Mouse (Mus musculus) forebrain, embryonic 13.5 days (tissue): ENCODE measurements at regions not wholly inside any gene's neighbourhood (a gene's known extent, or its start where the extent isn't known, plus 50 kb on each side); places are given as distances from the start of the nearest gene placed in this dataset.

Source experiments
- ATAC-seq: fragments of 200-750 bp; cut with Nextera tagmentation; 2 replicates; pipeline ENCODE4 v1.8.0; 2017
- H3K27ac ChIP-seq: fragments of 300-500 bp; sonication (generic); 2 replicates; pipeline ENCODE4 v1.5.1; 2015; ENCODE audit warnings: inconsistent platforms, mild to moderate bottlenecking, moderate library complexity
- H3K27me3 ChIP-seq: fragments of 300-500 bp; sonication (generic); 2 replicates; pipeline ENCODE4 v1.6.1; 2015; ENCODE audit warnings: mild to moderate bottlenecking, inconsistent platforms
- H3K36me3 ChIP-seq: fragments of 300-500 bp; sonication (generic); 2 replicates; pipeline ENCODE4 v1.6.1; 2015; ENCODE audit warnings: mild to moderate bottlenecking, inconsistent platforms; ENCODE audit not compliant: poor library complexity, severe bottlenecking
- H3K4me1 ChIP-seq: fragments of 300-500 bp; sonication (generic); 2 replicates; pipeline ENCODE4 v1.6.1; 2015; ENCODE audit warnings: inconsistent platforms
- H3K4me2 ChIP-seq: fragments of 300-500 bp; sonication (generic); 2 replicates; pipeline ENCODE4 v1.6.1; 2015; ENCODE audit warnings: inconsistent platforms, mild to moderate bottlenecking, moderate library complexity
- H3K4me3 ChIP-seq: fragments of 300-500 bp; sonication (generic); 2 replicates; pipeline ENCODE4 v1.5.1; 2015; ENCODE audit warnings: mild to moderate bottlenecking, inconsistent platforms
- H3K9ac ChIP-seq: fragments of 300-500 bp; sonication (generic); 2 replicates; pipeline ENCODE4 v1.6.1; 2015; ENCODE audit warnings: mild to moderate bottlenecking, inconsistent platforms
- H3K9me3 ChIP-seq: fragments of 300-500 bp; sonication (generic); replicated peaks from 2 replicates; pipeline ENCODE4 v1.6.1; 2016; ENCODE audit warnings: inconsistent platforms
- WGBS: fragments of 180-500 bp; shearing (Covaris S2); methylation state at CpG from one replicate; pipeline ENCODE4 v1.1.7; 2015; 5-methylcytosine and 5-hydroxymethylcytosine counted together

GRCm38 (mm10) chr14:58499501-58499900, 429.2 kb downstream of the Fgf9 start:
- Histone ChIP-seq H3K9ac (no peak overlapping the region), H3K27ac (no peak overlapping the region), H3K4me1 (peaks cover 9% of the 10 kb centered on the region), H3K4me2 (no peak overlapping the region; the same call in 1 of the 2 replicates), H3K27me3 (no peaks in the 10 kb centered on the region), H3K36me3 (no peaks in the 10 kb centered on the region), H3K9me3 (no peaks in the 10 kb centered on the region), H3K4me3 (no peak overlapping the region)
- ATAC-seq, result no peak
- WGBS, result 5% methylated on average over 6 of the region's 6 CpGs

- no peak overlapping the region for H3K4me3 ChIP-seq
- no peaks in the 10 kb centered on the region for H3K27me3 ChIP-seq
- H3K9ac ChIP-seq, result no peak overlapping the region
- no peaks in the 10 kb centered on the region for H3K36me3 ChIP-seq
- no peak overlapping the region for H3K4me2 ChIP-seq
- 74% methylated on average over 7 of the region's 7 CpGs for WGBS
- ATAC-seq, result no peak
- H3K27ac ChIP-seq, result no peak overlapping the region
- peaks cover 9% of the 10 kb centered on the region for H3K4me1 ChIP-seq
- no peaks in the 10 kb centered on the region for H3K9me3 ChIP-seq
Measured at GRCm38 (mm10) chr14:58499071-58499470, 428.7 kb downstream of the Fgf9 start.

- Histone ChIP-seq H3K4me3 (no peak overlapping the region), H3K4me1 (peaks cover 9% of the 10 kb centered on the region), H3K9ac (no peak overlapping the region), H3K9me3 (no peaks in the 10 kb centered on the region), H3K36me3 (no peaks in the 10 kb centered on the region), H3K27ac (no peak overlapping the region), H3K4me2 (no peak overlapping the region), H3K27me3 (no peaks in the 10 kb centered on the region)
- ATAC-seq, result no peak
- 85% methylated on average over 3 of the region's 3 CpGs for WGBS
Measured at GRCm38 (mm10) chr14:58496902-58497301, 426.6 kb downstream of the Fgf9 start.

- Histone ChIP-seq H3K4me3 (no peak overlapping the region), H3K9me3 (no peaks in the 10 kb centered on the region), H3K4me1 (peaks cover under 1% of the 10 kb centered on the region; the same call in 1 of the 2 replicates), H3K27me3 (no peaks in the 10 kb centered on the region), H3K27ac (no peak overlapping the region), H3K4me2 (no peak overlapping the region), H3K9ac (no peak overlapping the region), H3K36me3 (no peaks in the 10 kb centered on the region)
- WGBS, result 76% methylated on average over 5 of the region's 5 CpGs
- ATAC-seq, result no peak
Measured at GRCm38 (mm10) chr14:58494400-58494987, 424.1 kb downstream of the Fgf9 start.

GRCm38 (mm10) chr14:58492118-58492517, 421.8 kb downstream of the Fgf9 start:
- ATAC-seq, result no peak
- Histone ChIP-seq H3K4me1 (no peaks in the 10 kb centered on the region), H3K9me3 (no peaks in the 10 kb centered on the region), H3K9ac (no peak overlapping the region), H3K4me2 (no peak overlapping the region), H3K27ac (no peak overlapping the region), H3K4me3 (no peak overlapping the region), H3K36me3 (no peaks in the 10 kb centered on the region), H3K27me3 (no peaks in the 10 kb centered on the region)
- WGBS, result 89% methylated on average over 2 of the region's 2 CpGs

GRCm38 (mm10) chr14:58488803-58489202, 418.5 kb downstream of the Fgf9 start:
- no peaks in the 10 kb centered on the region for H3K9me3 ChIP-seq
- H3K27me3 ChIP-seq, result no peaks in the 10 kb centered on the region
- H3K4me1 ChIP-seq, result no peaks in the 10 kb centered on the region
- whole genome bisulfite sequencing, result 89% methylated on average over 6 of the region's 6 CpGs
- ATAC-seq, result no peak
- H3K36me3 ChIP-seq, result no peaks in the 10 kb centered on the region
- H3K9ac ChIP-seq, result no peak overlapping the region
- no peak overlapping the region for H3K27ac ChIP-seq
- H3K4me2 ChIP-seq, result no peak overlapping the region
- H3K4me3 ChIP-seq, result no peak overlapping the region

- no peak overlapping the region for H3K4me3 ChIP-seq
- 94% methylated on average over 6 of the region's 6 CpGs for WGBS
- no peak for ATAC-seq
- no peaks in the 10 kb centered on the region for H3K4me1 ChIP-seq
- H3K4me2 ChIP-seq, result no peak overlapping the region
- H3K9ac ChIP-seq, result no peak overlapping the region
- no peak overlapping the region for H3K27ac ChIP-seq
- no peaks in the 10 kb centered on the region for H3K27me3 ChIP-seq
- H3K9me3 ChIP-seq, result no peaks in the 10 kb centered on the region
- H3K36me3 ChIP-seq, result no peaks in the 10 kb centered on the region
Measured at GRCm38 (mm10) chr14:58487836-58488235, 417.5 kb downstream of the Fgf9 start.

GRCm38 (mm10) chr14:58480454-58480853, 410.1 kb downstream of the Fgf9 start:
- ATAC-seq, result no peak
- Histone ChIP-seq H3K4me1 (no peaks in the 10 kb centered on the region), H3K4me2 (no peak overlapping the region), H3K9ac (no peak overlapping the region), H3K9me3 (no peaks in the 10 kb centered on the region), H3K27me3 (no peaks in the 10 kb centered on the region), H3K4me3 (no peak overlapping the region), H3K36me3 (no peaks in the 10 kb centered on the region), H3K27ac (no peak overlapping the region)
- WGBS, result 93% methylated on average over 2 of the region's 2 CpGs

- H3K9ac ChIP-seq, result no peak overlapping the region
- no peak overlapping the region for H3K4me2 ChIP-seq
- H3K4me1 ChIP-seq, result no peaks in the 10 kb centered on the region
- no peak overlapping the region for H3K27ac ChIP-seq
- no peaks in the 10 kb centered on the region for H3K27me3 ChIP-seq
- ATAC-seq, result no peak
- no peaks in the 10 kb centered on the region for H3K9me3 ChIP-seq
- H3K36me3 ChIP-seq, result no peaks in the 10 kb centered on the region
- no peak overlapping the region for H3K4me3 ChIP-seq
- WGBS, result 51% methylated on average over 3 of the region's 3 CpGs
Measured at GRCm38 (mm10) chr14:58470678-58471077, 400.3 kb downstream of the Fgf9 start.

- Histone ChIP-seq H3K36me3 (no peaks in the 10 kb centered on the region), H3K4me2 (no peak overlapping the region), H3K27me3 (no peaks in the 10 kb centered on the region), H3K27ac (no peak overlapping the region), H3K4me3 (no peak overlapping the region), H3K9ac (no peak overlapping the region), H3K4me1 (no peaks in the 10 kb centered on the region), H3K9me3 (no peaks in the 10 kb centered on the region; the same call in 1 of the 2 replicates)
- WGBS, result 77% methylated on average over 7 of the region's 7 CpGs
- no peak for ATAC-seq
Measured at GRCm38 (mm10) chr14:58468451-58468850, 398.1 kb downstream of the Fgf9 start.

- H3K4me1 ChIP-seq, result no peaks in the 10 kb centered on the region
- no peaks in the 10 kb centered on the region for H3K27me3 ChIP-seq
- ATAC-seq, result no peak
- H3K36me3 ChIP-seq, result no peaks in the 10 kb centered on the region
- no peak overlapping the region for H3K9ac ChIP-seq
- no peaks in the 10 kb centered on the region; the same call in 1 of the 2 replicates for H3K9me3 ChIP-seq
- H3K27ac ChIP-seq, result no peak overlapping the region
- H3K4me3 ChIP-seq, result no peak overlapping the region
- no peak overlapping the region for H3K4me2 ChIP-seq
- 75% methylated on average over 5 of the region's 5 CpGs for WGBS
Measured at GRCm38 (mm10) chr14:58467856-58468255, 397.5 kb downstream of the Fgf9 start.

- H3K4me1 ChIP-seq, result peaks cover 4% of the 10 kb centered on the region; the same call in 1 of the 2 replicates
- no peaks in the 10 kb centered on the region for H3K9me3 ChIP-seq
- H3K27ac ChIP-seq, result no peak overlapping the region
- H3K36me3 ChIP-seq, result no peaks in the 10 kb centered on the region
- no peaks in the 10 kb centered on the region for H3K27me3 ChIP-seq
- WGBS, result 89% methylated on average over 5 of the region's 5 CpGs
- H3K4me2 ChIP-seq, result no peak overlapping the region
- no peak overlapping the region for H3K4me3 ChIP-seq
- no peak overlapping the region for H3K9ac ChIP-seq
- ATAC-seq, result no peak
Measured at GRCm38 (mm10) chr14:58446776-58447354, 376.5 kb downstream of the Fgf9 start.

- Histone ChIP-seq H3K9me3 (no peaks in the 10 kb centered on the region), H3K27ac (no peak overlapping the region), H3K4me2 (no peak overlapping the region), H3K36me3 (no peaks in the 10 kb centered on the region), H3K27me3 (no peaks in the 10 kb centered on the region), H3K9ac (no peak overlapping the region), H3K4me1 (peaks cover 4% of the 10 kb centered on the region; the same call in 1 of the 2 replicates), H3K4me3 (no peak overlapping the region)
- no peak for ATAC-seq
- 81% methylated on average over 4 of the region's 4 CpGs for WGBS
Measured at GRCm38 (mm10) chr14:58444496-58444895, 374.1 kb downstream of the Fgf9 start.
